Mouse (Mus musculus): ENCODE results near the gene E130208F15Rik. TPM values are rescaled to one million over a fixed set of nuclear protein-coding genes. Genes with fewer than 3 reads are reported as not detected.

The E130208F15Rik gene
- polyA plus RNA-seq, 1 experiment from 2014 or later, result not detected

DNA sequence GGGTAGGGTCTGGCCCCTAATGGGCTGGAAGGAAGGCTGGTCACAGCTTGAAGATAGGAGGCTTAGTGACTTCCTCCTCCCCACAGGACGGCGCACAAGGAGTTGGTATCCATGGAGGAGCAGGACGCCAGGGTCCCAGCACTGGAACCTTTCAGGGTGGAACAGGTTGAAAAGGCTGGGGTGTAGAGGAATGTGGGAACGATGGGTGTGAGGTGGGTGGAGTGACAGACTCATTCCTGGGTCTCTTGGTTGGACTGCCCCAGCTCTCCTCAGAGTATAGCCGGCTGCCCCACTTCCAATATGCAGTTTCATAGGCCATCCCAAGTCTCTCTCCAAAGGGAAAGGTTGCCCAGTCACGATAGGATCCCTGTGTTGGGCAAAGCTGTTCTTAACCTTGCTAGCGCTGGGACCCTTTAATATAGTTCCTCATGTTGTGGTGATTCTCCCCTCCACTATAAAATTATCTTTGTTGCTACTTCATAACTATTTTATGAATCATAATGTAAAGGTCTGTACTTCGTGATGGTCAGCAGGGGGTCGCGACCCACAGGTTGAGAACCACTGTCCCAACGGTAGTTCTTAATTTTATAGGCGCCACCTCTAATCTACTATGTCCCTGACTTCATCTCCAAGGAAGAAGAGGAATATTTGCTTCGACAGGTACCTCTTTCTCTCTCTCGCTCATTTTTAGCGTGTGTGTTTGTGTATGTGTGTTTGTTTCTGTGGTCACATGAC lies 12.0 kb upstream of the E130208F15Rik start:
- Histone ChIP-seq H3K36me3 (peaks cover 38% of the 10 kb centered on the region), H3K4me3 (peak overlapping the region; percentile 70), H3K4me1 (peaks cover 22% of the 10 kb centered on the region), H3K27ac (replicated peaks) (no peak overlapping the region), H3K9ac (replicated peaks) (peak overlapping the region; percentile 72), H3K4me2 (replicated peaks) (peak overlapping the region; percentile 92), H3K9me3 (no peaks in the 10 kb centered on the region), H3K27me3 (no peaks in the 10 kb centered on the region)
- WGBS, result 70% methylated on average over 15 of the region's 15 CpGs
- no peak for ATAC-seq (ENCODE audit: low FRiP score, low read depth)

DNA sequence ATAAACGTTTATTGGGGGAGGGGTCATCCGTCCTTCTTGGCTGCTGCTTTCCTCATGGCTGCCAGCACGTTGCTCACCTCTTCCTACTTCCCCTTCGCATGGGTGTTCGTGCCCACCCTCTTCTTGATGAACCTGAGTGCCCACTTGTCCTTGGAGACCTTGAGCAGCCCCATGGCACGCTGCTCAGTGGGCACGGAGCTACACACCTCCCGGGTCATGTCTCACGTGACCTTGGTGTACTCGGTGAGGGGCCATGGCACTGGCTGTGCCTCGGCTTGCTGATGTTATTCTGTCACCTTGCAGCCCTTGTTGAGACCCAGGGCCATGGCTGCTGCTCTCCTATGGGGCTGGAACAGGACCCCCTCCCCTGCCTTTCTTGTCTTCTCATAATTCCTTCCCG lies 11.4 kb upstream of the E130208F15Rik start:
- WGBS, result 89% methylated on average over 12 of the region's 12 CpGs
- 0 out of 2 replicates have a peak overlapping the region, but pooled peaks have one; percentile 92 for H3K4me2 ChIP-seq (replicated peaks)
- H3K4me3 ChIP-seq, result no peak overlapping the region
- H3K27ac ChIP-seq (replicated peaks), result no peak overlapping the region
- peaks cover 36% of the 10 kb centered on the region for H3K36me3 ChIP-seq
- no peaks in the 10 kb centered on the region for H3K27me3 ChIP-seq
- no peak overlapping the region for H3K9ac ChIP-seq (replicated peaks)
- peaks cover 28% of the 10 kb centered on the region for H3K4me1 ChIP-seq
- ATAC-seq (ENCODE audit: low FRiP score, low read depth), result no peak
- H3K9me3 ChIP-seq, result no peaks in the 10 kb centered on the region

DNA sequence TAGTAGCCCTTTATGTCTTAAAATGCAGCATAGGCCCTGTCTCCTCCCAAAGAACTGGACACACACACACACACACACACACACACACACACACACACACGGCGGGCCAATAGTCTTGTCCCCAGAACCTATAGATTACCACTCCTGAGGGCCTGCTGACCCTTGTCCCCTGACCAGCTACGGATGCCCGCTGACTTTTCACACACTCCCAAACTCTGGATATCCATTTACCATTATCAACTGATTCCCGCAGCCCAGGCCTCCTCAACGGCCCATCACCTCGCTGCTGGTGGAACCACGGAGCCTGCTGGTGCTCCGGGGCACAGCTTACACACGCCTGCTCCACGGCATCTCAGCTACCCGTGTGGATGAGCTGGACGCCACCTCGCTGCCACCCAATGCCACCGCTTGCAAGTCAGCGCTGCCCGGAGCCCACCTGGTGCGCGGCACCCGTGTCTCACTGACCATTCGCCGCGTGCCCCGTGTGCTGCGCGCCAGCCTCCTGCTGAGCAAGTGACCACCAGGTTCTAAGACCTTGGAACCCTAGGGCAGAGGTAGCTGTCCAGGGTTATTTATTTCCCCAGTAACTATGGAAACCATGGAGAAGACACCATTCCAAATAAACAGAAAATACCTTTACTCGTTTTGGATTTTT lies 7.7 kb upstream of the E130208F15Rik start:
- H3K36me3 ChIP-seq, result peaks cover 14% of the 10 kb centered on the region
- peaks cover 24% of the 10 kb centered on the region for H3K4me1 ChIP-seq
- no peaks in the 10 kb centered on the region for H3K27me3 ChIP-seq
- no peak overlapping the region for H3K9ac ChIP-seq (replicated peaks)
- no peaks in the 10 kb centered on the region for H3K9me3 ChIP-seq
- H3K4me3 ChIP-seq, result no peak overlapping the region
- 46% methylated on average over 27 of the region's 27 CpGs for WGBS
- ATAC-seq (ENCODE audit: low FRiP score, low read depth), result no peak
- H3K27ac ChIP-seq (replicated peaks), result no peak overlapping the region
- H3K4me2 ChIP-seq (replicated peaks), result no peak overlapping the region

DNA sequence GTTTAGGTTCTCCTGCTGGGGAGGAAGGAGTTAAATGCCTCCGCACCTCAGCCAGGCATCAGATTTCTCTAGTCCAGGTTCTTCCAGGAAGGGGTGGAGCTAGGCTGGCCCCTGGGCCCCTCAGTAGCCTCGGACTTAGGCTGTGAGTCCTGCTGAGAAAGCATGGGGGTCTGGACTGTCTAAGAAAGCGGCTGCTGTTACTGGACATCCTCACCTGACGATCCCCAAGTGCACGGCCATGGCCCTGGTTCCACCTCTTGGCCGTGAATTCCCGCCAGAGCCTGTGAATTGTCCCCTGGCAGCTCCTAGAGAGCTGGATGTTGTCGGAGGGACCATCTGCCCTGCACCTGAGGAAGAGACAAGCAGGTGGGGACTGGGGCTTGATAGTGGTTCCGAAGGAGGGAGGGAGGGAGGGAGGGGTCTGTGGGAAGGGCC lies 6.8 kb upstream of the E130208F15Rik start, which contains the start of gene Syne4:
Gene Syne4 (plus strand): TSS at position 87 of the 435 bp plus-strand sequence.
- Histone ChIP-seq H3K9ac (replicated peaks) (no peak within 1 kb of the TSS), H3K9me3 (no peaks in the 10 kb centered on the region), H3K4me2 (replicated peaks) (peak within 1 kb of the TSS; percentile 14), H3K27ac (replicated peaks) (no peak within 1 kb of the TSS), H3K4me3 (0 out of 2 replicates have a peak within 1 kb of the TSS, but pooled peaks have one; percentile 9), H3K36me3 (peaks cover 14% of the 10 kb centered on the region), H3K4me1 (peaks cover 16% of the 10 kb centered on the region), H3K27me3 (no peaks in the 10 kb centered on the region)
- 2% methylated on average over 9 of the region's 9 CpGs for WGBS
- no peak for ATAC-seq (ENCODE audit: low FRiP score, low read depth)

DNA sequence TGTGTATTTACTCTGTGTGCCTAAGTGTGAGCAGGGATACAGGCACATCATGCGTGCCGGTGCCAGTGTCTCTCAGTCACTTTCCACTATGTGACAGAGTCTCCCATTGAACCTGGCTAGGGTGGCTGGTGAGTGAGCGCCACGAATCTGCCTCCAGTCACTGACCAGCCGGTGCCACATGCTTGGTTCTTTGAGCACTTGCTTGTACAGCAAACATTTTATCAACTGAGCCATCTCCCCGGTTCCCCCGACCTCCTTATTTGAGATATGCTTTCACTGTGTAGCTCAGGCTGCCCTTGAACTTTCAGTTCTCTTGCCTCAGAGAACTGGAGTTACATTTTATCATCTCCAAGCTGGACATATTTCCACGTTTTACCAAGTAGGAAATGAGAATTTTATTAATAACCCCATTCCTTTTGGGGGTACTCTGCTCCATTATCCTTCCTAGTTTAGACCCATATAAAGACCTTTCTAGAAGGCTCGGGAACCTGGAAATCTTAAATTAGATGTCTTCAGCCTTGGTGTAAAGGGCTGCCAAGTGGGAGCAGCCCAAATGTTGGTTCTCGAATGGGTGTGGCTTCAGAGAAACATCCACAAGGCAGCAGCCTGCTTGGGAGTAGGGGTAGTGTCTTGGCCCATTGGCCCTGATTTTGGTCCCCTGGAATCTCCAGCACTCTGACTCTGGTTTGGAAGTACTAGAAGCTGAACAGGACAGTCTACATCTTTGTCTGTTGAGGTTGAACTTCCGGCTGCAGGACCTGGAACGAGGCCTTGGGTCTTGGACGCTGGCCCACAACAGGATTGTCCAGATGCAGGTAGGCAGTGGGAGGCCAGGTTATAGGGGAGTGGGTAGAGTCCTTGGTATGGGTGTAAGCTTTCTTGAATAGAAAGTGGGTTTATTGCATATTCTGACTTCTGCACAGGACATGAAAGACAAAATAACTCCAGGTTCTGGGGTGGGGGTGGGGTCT lies 5.7 kb upstream of the E130208F15Rik start:
- H3K27ac ChIP-seq (replicated peaks), result no peak overlapping the region
- no peak for ATAC-seq (ENCODE audit: low FRiP score, low read depth)
- H3K36me3 ChIP-seq, result peaks cover 12% of the 10 kb centered on the region
- WGBS, result 79% methylated on average over 13 of the region's 13 CpGs
- H3K27me3 ChIP-seq, result no peaks in the 10 kb centered on the region
- no peak overlapping the region for H3K4me2 ChIP-seq (replicated peaks)
- H3K9me3 ChIP-seq, result no peaks in the 10 kb centered on the region
- peaks cover 13% of the 10 kb centered on the region for H3K4me1 ChIP-seq
- no peak overlapping the region for H3K4me3 ChIP-seq
- H3K9ac ChIP-seq (replicated peaks), result no peak overlapping the region

DNA sequence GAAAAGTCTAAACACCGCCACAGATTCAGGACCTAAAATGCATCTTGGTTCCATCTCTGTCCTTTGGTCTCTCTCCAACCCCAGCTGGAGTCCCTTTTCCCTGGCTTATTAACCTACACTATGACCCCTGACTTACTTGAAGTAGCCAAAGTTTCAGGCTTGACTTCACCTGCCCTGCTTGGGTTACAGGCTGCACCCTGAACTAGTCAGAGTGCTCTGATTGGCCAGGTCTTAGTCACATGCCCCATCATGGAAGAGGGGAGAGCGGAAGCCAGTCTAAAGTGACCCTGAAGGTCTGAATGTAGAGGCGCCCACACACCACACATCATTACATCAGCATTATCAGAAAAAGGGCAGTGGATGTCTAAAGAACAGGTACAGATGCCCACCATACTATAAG lies 3.4 kb upstream of the E130208F15Rik start:
- Histone ChIP-seq H3K27ac (replicated peaks) (no peak overlapping the region), H3K4me1 (peaks cover 26% of the 10 kb centered on the region), H3K9ac (replicated peaks) (no peak overlapping the region), H3K4me2 (replicated peaks) (no peak overlapping the region), H3K4me3 (no peak overlapping the region), H3K36me3 (0 out of 2 replicates have a peak, but pooled peaks cover under 1% of the 10 kb centered on the region), H3K27me3 (no peaks in the 10 kb centered on the region), H3K9me3 (no peaks in the 10 kb centered on the region)
- no peak for ATAC-seq (ENCODE audit: low FRiP score, low read depth)
- 91% methylated on average over 3 of the region's 3 CpGs for WGBS

DNA sequence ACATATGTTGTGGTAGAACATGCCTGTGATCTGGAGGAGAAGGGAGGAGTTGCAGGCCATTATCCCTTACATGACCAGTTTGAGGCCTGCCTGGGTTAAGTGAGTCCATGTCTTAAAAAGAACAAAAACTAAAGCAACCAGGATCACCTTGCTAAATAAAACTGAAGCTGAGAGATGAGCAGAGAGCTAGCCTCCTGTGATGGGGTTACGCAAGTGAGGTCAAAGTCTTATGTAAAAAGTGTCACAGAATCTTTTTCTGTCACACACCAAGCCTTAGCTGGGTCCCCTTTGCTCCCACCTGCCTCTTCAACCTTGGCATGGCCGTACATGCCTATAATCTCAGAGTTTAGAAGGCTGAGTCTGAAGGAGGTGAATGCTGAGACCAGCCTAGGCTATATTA lies 594 bp upstream of the E130208F15Rik start:
- 0 out of 2 replicates have a peak, but pooled peaks cover 3% of the 10 kb centered on the region for H3K9me3 ChIP-seq

DNA sequence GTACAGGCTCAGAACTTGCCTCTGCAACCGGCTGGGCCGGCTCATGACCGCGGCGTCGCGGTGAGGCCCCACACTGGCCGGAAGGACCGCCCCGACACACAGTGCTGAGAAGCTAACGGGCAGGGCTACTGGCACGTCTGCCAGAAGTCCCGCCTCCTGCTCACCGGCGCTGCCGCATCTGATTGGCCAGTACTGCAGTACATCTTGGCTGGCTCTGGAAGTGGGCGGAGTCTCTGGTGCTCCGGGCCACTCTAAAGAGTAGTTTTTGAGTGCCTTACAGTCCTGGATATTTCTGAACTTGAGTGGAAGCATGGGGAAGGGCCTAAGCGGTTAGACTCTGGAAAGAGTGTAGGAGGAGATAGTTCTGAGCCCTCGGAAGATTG lies 736 bp downstream of the E130208F15Rik start:
- Histone ChIP-seq H3K4me3 (peak overlapping the region; percentile 87), H3K4me2 (replicated peaks) (peak overlapping the region; percentile 73), H3K4me1 (peaks cover 19% of the 10 kb centered on the region), H3K27me3 (peaks cover 8% of the 10 kb centered on the region; the same call in 1 of the 2 replicates), H3K9me3 (0 out of 2 replicates have a peak, but pooled peaks cover 3% of the 10 kb centered on the region), H3K36me3 (no peaks in the 10 kb centered on the region), H3K27ac (replicated peaks) (peak overlapping the region; percentile 84), H3K9ac (replicated peaks) (peak overlapping the region; percentile 92)
- peak; percentile 99 for ATAC-seq (ENCODE audit: low FRiP score, low read depth)
- under 1% methylated on average over 20 of the region's 20 CpGs for WGBS

More for the DNA sequence above, 594 bp upstream of the E130208F15Rik start:
- Histone ChIP-seq H3K4me3 (peak overlapping the region; percentile 87), H3K36me3 (no peaks in the 10 kb centered on the region), H3K4me2 (replicated peaks) (peak overlapping the region; percentile 73), H3K27ac (replicated peaks) (no peak overlapping the region), H3K27me3 (peaks cover 4% of the 10 kb centered on the region; the same call in 1 of the 2 replicates), H3K9ac (replicated peaks) (peak overlapping the region; percentile 92; the same call in 1 of the 2 replicates), H3K4me1 (peaks cover 17% of the 10 kb centered on the region)
- WGBS, result 79% methylated on average over 2 of the region's 2 CpGs
- ATAC-seq (ENCODE audit: low FRiP score, low read depth), result no peak

DNA sequence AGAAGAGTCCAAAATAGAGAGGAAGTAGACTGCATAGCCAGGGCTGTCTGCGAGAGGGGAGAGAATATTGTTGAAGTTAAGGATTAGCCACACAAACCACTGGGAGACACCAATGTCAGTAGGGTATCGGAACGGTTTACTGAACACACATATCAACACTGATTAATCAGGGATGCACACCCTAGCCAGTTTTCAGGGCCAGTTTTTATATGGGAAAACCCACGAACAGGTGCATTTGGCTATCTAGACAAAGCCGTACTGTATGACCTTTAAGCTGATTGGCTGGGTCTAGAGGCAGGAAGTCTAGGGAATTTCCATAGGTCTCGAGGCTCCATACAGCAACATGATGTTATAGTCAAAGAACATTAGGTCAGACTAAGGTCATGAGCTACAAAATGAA lies 1.3 kb downstream of the E130208F15Rik start:
- Histone ChIP-seq H3K9ac (replicated peaks) (peak overlapping the region; percentile 92), H3K9me3 (0 out of 2 replicates have a peak, but pooled peaks cover 3% of the 10 kb centered on the region), H3K27me3 (peaks cover 12% of the 10 kb centered on the region; the same call in 1 of the 2 replicates), H3K4me2 (replicated peaks) (peak overlapping the region; percentile 73), H3K27ac (replicated peaks) (peak overlapping the region; percentile 84; the same call in 1 of the 2 replicates), H3K4me1 (peaks cover 19% of the 10 kb centered on the region), H3K4me3 (peak overlapping the region; percentile 87), H3K36me3 (no peaks in the 10 kb centered on the region)
- WGBS, result 33% methylated on average over 6 of the region's 6 CpGs
- peak; percentile 2; the same call in 1 of the 2 replicates for ATAC-seq (ENCODE audit: low FRiP score, low read depth)

DNA sequence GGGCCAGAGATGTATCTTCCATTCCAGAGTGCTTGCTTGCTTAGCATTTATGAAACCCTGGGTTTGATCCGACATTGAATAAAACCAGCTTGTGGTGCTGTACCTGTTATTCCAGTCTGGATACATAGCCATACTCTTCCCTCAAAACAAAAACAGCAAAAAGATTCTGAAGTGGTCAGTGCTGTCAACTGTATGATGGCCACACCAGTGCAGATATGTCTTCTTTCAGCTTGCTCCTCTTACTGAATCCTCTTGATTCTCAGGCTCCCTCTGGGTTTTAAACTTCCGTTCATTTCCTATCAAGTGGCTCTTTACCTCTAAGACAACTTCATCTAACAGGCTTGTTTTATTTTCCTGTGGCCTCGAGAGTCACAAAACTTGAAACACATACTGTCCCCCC lies 2.3 kb downstream of the E130208F15Rik start, which contains the start of gene Sdhaf1:
Gene Sdhaf1 (minus strand): TSS at position 101 of the 400 bp plus-strand sequence.
- Histone ChIP-seq H3K4me1 (peaks cover 19% of the 10 kb centered on the region), H3K9ac (replicated peaks) (peak within 1 kb of the TSS; percentile 92), H3K4me2 (replicated peaks) (peak within 1 kb of the TSS; percentile 73), H3K4me3 (peak within 1 kb of the TSS; percentile 87), H3K9me3 (0 out of 2 replicates have a peak, but pooled peaks cover 3% of the 10 kb centered on the region), H3K36me3 (no peaks in the 10 kb centered on the region), H3K27ac (replicated peaks) (peak within 1 kb of the TSS; percentile 84; the same call in 1 of the 2 replicates), H3K27me3 (peaks cover 12% of the 10 kb centered on the region; the same call in 1 of the 2 replicates)
- ATAC-seq (ENCODE audit: low FRiP score, low read depth), result no peak
- 79% methylated on average over 3 of the region's 3 CpGs for WGBS

All from midbrain, embryonic 12.5 days (tissue).